Mouse (Mus musculus) natural killer cell, adult 2 months (primary cell): ENCODE results near the gene Atp2b2.

Experiments
- DNase-seq, 2 experiments: peaks; one replicate each; pipeline ENCODE4 v3.0.0; 2022; ENCODE audit warnings: low spot score in 2 of 2

The Atp2b2 gene

DNA sequence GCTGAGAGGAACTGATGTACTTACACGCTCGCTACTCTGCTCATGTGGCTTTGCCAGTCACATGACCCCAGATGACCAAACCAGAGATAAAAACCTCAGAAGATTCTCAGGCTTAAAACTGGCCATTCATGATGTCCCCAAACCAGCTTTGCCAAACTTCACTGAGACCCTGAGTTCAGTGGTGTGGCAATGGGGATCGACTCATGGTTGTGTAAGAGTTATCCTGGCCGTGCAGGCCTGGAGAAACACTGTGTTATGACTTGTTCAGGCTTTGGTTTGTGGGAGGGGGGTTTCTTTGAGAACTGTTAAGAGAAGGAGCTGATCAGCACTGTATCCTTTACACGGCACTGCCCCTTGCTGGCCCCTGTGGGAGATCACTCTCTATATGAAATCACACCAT lies 250.0 kb downstream of the Atp2b2 start:
- no peak for DNase-seq

DNA sequence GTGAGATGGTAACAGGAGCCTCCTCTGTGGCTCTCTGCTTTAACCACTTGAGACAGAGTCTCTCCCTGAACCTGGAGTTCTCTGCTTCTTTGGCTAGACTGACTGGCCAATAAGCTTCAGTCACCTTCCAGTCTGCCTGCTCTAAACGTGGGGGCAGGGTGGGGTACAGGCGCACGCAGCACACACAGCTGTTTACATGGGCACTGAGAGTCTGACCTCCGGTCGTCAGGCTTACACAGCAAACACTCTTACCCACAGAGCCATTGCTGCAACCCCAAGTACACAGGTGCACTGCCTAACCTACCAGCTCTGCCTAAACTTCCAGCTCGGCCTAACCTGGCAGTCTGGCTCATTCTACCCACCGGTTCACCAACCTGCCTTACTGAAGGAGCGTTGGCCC lies 251.4 kb downstream of the Atp2b2 start:
- no peak for DNase-seq

DNA sequence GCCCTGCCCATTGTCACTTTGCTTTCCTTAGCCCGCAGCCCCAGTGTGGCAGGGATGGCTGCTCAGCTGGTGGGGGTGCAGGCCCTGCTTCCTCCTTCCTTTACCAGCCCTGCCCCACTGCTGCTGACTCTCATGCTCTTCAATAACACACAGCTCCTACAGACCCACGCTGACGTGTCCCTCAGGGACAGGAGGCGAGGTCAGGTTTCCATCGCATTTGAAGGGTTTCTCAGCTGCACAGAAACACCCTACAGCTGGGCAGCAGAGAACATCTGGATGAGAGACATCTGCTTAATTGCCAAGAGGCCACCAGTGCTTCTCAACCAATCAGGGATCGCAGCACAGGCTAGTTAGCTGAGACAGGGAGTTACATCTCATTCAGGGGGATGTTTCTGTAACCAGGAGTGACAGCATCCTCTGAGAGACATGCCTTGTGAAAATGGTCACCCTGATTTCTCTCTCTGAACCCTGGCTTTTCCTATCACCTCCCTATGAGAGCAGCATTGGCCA lies 254.9 kb downstream of the Atp2b2 start:
- no peak for DNase-seq

DNA sequence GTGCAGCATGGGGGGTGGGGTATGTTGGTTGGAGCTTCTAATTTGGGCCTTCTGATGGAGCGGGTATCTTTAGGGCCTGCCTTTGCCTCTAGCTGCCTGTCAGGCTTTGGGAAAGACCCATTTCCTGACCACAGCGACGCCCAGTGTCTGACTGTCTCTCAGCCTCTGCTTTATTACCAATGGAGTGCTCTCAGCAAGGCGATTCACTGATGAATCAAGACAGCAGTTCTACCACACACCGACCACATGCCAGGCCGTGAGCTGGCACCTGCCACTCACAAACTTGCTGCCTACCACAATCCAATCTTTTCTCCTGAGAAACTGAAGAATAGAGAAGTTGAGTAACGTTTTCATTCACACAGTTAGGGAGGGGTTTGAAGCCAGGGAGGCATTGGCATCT lies 256.8 kb downstream of the Atp2b2 start:
- DNase-seq = no peak

DNA sequence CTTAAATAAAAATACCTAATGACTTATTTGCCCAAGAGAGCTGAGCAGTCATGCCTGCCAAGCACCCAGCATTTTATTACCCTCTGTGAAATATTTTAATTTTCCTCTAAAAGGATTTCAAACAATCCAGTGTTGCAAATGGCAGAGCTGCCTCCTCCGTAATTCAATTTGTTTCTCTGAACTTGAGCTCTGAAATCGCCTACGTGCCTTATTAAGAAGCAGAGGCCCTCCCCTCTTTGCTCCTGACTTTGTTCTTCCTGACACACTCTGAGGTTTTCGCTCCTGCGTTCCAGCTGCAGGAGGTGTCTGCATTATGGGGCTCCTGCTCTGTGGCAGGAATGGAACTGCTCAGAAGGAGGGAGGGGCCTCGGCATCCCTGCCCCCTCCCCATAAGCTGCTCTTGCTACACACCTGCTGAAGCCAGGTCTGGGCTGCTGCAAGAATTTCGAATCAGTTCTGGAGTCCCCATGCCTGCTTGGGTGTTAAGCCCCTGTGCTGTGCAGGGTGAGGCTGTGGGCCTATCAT lies 264.1 kb downstream of the Atp2b2 start:
- DNase-seq = no peak

DNA sequence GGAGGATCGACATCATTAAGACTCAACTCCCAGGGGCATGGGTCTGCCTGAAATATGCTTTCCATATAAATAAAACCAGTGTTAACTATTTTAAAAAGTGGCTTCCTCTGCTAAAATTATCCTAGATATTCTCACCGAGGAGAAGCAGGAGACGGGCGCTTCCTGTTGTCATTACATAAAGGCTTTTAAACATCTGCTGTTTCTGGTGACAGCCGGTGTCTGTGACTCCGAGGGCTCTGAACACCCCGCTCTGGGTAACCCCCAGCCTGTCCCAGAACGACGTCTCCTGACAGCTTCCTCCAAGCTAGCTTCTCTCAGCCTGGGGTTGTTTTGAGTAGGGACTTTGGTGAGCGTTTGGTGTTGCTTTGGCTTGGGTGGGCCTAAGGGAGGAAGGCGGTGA lies 273.6 kb downstream of the Atp2b2 start:
- DNase-seq = no peak

DNA sequence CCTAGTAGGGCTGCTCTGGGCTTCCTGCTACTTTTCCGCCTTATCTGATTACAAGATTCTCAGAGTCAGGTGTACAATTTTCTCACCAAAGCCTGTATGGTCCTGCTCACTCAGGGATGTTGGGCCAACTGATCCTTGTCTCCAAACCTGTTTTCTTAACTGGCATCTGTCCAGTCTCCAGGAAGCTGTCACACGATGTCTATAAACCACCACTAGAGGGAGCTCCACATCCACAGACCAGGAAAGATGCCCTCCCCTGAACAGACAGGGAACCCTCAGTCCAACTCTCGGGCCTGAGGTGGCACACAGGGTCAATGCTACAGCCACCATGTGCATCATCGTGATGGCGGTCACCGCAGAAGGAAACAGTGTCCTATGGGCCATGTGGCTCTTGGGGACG lies 280.8 kb downstream of the Atp2b2 start:
- DNase-seq = peak; percentile 32 to 43

DNA sequence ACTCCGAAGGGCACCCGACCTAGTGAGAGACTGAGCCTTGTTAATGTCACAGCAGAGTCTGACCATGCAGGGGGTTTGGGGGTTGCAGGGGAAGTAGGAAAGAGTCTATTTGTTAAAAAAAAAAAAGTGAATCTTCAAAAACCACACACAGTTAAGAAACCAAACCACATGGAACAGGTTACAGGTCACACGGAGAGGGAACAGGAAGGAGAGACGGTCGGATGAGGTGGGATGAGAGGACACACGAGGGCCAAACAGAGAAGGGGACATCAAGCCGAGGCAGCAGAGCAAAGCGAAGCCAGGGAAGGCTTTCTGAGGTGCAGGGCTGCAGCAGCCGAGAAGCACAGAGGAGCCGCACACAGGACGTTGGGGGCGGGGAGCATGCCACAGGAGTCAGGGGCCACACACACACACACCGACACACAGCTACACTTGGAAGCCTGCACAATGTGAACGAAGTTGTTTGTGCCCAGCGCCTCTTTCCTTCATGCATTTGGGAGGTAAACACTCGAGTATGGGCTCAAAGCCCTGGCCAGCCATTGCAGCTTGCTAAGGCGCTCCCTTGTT lies 293.2 kb downstream of the Atp2b2 start:
- DNase-seq = no peak

DNA sequence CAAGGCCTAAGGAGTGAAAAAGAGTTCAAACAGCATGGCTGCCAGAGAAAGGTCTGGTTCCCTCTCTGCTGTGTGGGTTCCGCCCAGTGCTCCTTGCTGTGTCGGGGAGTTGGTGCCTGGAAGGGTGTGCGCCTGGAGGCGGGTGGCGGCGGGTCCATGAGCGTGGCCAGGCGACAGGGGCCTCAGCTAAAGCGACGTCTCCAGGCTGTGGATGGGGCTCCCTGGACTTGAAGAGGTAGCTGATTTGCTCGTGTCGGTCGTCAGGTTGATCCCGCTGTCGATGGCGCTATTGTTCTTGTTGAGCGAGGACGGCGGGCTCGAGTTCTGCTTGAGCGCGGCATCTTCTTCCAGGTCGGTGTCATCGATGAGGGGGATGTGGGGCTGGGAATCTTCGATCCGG lies 294.1 kb downstream of the Atp2b2 start:
- DNase-seq = no peak

DNA sequence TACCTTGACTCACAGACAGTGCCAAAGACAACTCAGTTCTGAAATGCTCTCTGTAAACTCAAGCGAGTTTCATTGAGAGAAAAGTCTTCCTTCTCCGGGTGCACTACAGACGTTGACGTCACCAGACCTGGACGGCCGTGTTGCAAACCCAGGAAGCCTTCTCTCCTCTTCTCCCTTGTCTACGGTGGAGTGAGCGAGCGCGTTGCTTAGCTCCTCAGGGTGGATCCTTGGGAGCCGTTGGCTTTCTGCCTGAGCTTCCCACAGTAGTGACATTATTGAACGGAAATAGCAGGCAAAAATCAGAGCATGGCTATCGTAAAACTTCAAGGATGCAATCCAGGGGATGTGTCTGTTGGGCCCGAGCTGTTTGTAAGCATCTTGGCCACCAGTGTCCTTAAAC lies 295.1 kb downstream of the Atp2b2 start:
- no peak for DNase-seq

DNA sequence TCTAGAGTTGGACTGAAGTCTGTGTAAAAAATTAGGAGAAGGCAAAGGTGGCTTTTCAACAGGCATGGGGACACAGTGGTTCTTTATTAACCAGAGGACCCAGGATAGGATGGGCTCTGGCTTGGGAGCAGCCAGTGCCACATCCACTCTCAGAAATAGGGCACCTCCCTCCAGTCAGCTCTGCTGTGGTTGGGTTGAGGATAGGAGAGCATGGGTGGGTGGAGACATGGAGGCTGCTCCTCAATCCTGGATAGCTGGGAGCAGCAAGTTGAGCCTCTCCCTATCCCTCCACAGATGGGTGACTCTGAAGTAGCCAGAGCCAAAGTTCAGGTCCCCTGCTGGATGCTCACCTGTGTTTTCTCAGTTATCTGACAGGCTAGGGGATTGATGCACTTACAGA lies 297.3 kb downstream of the Atp2b2 start:
- no peak for DNase-seq

DNA sequence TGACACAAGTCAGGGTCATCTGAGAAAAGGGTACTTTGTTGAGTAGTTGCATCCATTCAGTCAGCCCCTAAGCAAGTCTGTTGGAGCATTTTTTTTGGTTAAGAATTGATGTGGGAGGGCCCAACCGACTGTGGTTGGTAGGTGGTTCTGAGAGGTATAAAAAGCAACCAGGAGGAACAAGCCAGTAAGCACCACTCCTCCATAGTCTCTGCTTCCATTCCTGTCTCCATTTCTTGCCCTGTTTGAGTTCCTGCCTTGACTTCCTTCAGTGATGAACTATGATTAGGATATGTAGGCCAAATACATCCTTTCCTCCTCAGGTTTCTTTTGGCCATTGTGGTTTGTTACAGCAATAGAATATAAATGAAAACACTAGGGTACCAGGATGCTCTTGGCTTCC lies 299.3 kb downstream of the Atp2b2 start:
- DNase-seq = no peak

DNA sequence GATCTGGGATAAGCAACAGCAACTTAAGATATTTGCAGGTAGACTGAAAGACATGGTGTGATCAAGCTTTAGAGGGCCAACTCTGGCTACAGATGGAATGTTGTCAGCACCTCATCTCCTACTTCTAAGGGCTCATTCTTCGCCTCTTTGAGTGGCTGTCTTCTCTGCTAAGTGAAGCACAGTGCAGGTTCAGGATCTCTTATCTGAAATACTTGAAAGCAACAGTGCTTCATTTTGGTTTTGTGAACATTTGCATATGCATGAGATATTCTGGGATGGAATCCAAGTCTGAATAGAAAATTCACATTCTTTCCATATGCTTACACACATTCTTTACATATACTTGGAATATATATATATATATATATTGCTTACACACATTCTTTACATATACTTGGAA lies 300.1 kb downstream of the Atp2b2 start:
- no peak for DNase-seq

DNA sequence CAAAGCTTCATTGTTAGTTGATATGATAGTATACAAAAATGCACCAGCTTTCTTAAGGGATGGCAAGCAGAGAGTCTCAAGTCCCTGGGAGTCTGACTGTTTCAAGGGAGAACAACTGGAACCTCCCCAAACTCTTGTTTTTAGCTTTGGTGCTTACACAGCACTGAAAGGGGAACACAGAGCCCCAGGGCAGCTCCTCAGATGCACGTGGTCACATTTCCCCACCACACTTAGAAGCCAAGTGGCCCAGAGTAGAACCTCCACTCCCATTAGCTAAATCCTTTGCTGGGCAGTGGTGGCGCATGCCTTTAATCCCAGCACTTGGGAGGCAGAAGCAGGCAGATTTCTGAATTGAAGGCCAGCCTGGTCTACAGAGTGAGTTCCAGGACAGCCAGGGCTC lies 301.0 kb downstream of the Atp2b2 start:
- DNase-seq = no peak

DNA sequence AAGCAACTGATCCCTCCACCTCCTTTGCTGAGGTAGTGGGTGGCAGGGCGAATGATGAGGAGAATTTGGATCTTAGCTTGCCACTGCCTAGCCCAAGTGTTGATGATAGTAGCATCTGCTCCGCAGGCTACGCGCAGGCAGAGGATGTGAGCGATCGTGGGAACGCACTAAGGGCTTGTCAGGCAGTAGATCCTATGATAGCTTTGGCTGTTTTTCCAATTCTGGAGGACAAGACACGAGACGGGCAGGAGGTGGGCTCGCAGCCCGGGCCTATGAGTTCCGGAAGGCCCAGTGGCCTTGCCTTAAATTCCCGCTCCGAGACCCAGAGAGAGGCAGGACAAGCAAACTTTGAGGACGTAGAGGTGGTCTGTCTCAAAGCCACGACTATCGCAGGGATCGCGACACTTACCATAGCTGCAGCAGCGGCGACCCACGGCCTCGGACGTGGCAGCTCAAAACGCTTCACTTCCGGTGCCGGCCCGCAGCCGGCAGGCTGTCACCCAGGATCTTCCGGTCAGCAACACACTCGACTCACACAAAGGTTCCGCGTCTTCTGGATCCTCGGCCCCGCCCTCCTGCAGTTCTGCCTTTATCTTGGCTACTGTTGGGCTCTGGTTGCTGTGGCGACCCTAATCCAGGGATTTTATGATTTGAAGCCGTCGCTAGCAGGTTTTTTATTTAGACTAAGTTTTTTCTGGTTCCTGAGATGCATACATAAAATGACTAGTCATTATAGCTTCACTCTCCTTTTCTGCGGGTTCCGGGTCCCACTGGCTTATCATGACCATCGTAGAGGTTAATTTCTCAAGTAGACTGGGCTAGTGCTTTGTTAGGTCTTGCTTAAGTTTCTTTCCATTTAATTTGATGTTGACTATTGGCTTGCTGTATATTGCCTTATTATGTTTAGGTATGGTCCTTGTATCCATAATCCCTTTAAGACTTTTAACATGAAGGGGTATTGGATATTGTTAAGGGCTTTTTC lies 301.9 kb downstream of the Atp2b2 start, which contains the start of gene Sec13:
Sec13 (minus strand) TSS at position 508 of the 982 bp plus-strand sequence.
- DNase-seq = peak; percentile 75 to 85

DNA sequence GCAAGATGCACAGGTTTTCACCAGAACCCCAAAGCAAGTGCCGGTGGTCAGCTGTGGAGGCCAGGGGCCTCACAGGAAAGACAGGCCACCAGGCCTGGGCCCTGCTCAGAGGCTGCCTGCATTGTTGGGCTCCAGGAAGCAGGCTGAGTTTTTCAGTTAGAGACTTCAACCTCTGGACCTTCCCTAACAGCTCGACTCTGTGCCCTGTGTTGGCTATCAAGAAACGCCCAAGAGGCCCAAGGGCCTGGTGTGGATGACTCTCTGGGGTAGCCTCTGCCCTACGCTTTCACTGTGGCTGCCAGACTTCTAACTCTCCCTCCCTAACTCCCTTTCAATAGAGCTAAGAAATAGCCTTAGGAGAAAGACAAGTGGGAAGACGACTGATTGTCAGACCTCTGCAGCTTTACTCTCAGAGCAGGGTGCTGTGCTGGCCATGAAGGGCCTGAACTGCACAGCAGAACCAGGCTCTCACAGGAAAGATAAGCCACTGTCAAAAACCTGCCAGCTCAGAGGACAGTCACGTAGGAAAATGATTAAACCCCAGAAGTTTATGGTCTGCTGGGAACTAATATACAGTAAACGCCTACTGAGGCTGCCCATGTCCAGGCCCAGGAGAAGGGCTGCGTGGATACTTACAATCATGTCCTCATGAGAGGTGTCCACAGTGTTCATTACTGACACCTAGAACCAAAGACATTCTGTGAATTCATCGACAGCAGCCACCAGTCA lies 304.9 kb downstream of the Atp2b2 start:
- no peak for DNase-seq

DNA sequence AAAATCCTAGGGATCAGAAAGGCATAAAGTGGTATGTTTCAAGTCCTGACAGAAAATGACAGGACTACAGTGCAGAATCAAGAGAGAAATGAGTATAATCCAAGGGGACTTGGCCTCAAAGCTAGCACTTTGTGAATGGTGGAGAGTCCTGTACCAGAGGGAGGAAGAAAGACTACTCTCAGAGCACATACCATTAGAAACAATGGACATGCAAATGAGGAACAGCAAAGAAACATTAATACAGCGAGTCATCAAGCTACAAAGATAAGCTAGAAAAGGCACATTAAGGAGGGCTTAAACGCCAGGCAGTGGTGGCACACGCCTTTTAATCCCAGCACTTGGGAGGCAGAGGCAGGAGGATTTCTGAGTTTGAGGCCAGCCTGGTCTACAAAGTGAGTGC lies 311.1 kb downstream of the Atp2b2 start:
- no peak for DNase-seq

DNA sequence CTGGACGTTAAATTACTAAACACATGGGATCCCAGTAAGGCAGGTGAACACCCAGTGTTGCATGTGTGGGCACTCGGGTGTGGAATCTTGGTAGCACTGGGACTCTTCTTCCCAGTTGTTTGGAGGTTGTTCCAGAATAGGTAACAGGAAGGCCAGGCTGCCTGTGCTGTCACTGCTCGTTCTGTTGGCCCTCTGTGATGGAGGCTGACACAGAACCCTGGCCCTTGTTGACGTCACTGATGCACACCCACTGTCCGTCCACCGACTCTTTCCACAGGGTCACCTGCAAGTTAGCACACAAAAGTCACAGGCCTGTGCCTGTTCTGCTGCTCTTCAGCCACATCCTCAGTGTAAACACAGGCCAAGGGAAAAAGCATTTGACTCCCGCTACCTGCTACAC lies 314.2 kb downstream of the Atp2b2 start:
- DNase-seq = no peak

DNA sequence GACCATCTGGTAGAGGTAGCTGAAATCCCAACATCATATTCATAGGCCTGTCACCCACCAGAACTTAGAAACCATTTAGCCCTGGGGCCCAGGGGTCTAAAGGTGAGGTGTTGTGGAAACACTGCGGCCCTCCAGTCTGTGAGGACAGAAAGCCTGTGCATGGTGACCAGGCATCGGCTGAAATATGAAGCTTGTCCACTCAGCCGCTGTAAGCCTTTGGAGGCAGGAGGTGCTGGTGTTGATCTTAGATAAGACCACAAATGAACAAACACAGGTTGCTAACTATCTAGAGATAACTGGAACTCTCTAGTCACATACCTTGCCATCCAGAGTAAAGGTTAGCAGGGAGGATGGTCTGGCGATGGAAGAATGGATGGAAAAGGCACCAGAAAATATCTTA lies 321.4 kb downstream of the Atp2b2 start:
- DNase-seq = no peak

DNA sequence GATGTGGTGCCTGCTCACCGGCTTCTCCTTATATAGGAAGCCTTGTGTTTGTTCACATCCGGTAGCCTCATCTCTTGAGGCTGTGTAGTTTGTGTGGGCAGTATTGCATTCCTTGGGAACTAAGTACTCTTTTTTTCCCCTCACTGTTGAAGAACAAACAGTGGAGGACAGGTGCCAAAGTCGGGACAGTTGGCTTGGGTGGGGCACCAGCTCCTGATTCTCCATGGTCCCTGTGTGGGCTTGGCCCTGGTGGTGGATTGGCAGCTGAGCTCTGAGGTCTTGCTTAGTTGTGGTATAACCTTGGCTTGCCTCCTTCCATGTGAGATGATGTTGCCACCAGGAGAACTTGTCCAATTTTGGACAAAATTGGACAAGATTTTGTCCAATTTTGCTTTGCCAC lies 322.5 kb downstream of the Atp2b2 start, which contains the start of gene Ghrl:
Ghrl (minus strand) TSS at position 3 of the 400 bp plus-strand sequence.
- DNase-seq = no peak

DNA sequence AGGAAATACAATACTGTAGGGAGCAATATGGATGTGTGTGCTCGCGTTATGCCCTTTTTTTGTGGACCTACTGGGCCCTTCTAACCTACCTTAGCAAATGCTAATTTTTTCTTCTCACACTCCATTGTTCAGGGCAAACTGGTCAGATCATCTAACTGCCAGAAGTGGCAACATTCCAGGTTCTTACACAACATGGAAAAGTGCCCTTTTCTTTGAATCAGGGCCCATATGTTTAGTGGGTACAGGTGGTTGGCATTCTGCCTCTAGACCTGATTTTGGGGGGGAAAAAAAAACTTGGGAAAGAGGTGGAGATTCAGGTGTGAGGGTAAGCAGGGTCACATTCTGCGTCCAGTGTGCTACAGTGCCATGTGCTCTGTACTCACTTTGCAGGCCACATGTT lies 324.9 kb downstream of the Atp2b2 start:
- DNase-seq = no peak

DNA sequence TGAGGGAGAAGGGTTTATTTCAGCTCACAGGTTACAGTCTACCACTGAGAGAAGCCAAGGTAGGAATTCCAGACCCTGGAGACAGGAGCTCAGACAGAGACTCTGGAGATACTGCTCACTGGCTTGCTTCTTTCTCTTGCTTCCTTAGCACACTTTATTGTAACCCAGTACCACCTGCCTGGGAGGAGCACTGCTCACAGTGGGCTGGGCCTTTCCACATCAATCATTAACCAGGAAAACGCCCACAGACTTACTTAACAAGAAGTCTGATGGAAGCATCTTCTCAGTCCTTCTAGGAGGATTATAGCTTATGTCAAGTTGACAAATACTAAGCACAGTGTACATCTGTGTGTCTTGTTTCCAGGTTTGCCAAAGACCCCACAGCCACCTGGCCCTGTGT lies 327.6 kb downstream of the Atp2b2 start:
- no peak for DNase-seq
